Mouse (Mus musculus): Measurements from ENCODE around the gene Gab2. TPM values are rescaled to one million over a fixed set of nuclear protein-coding genes. Genes with fewer than 3 reads are reported as not detected.

Gene Gab2
- polyA plus RNA-seq, 1 experiment from 2014 or later, result 10.6 TPM

- no peak for DNase-seq (ENCODE audit: low spot score)
- Histone ChIP-seq H3K9me3 (no peaks in the 10 kb centered on the region), H3K4me3 (no peak overlapping the region), H3K36me3 (peaks cover 7% of the 10 kb centered on the region; the same call in 1 of the 2 replicates), H3K4me1 (replicated peaks) (peaks cover 25% of the 10 kb centered on the region; the same call in 1 of the 2 replicates), H3K27me3 (ENCODE audit: insufficient read depth, poor library complexity, severe bottlenecking) (no peaks in the 10 kb centered on the region), H3K27ac (no peak overlapping the region)
- WGBS, result 96% methylated on average over 15 of the region's 15 CpGs
Observed at GRCm38 (mm10) chr7:97347464-97347863, 266.1 kb downstream of the Gab2 start.

- H3K27ac ChIP-seq, result no peak overlapping the region
- H3K4me3 ChIP-seq, result no peak overlapping the region
- peaks cover 7% of the 10 kb centered on the region; the same call in 1 of the 2 replicates for H3K36me3 ChIP-seq
- H3K27me3 ChIP-seq (ENCODE audit: insufficient read depth, poor library complexity, severe bottlenecking), result no peaks in the 10 kb centered on the region
- WGBS, result 85% methylated on average over 3 of the region's 3 CpGs
- H3K4me1 ChIP-seq (replicated peaks), result peaks cover 25% of the 10 kb centered on the region; the same call in 1 of the 2 replicates
- H3K9me3 ChIP-seq, result no peaks in the 10 kb centered on the region
- no peak for DNase-seq (ENCODE audit: low spot score)
Observed at GRCm38 (mm10) chr7:97348318-97348717, 266.9 kb downstream of the Gab2 start.

GRCm38 (mm10) chr7:97348836-97349235 is 267.4 kb downstream of the Gab2 start:
- Histone ChIP-seq H3K4me3 (no peak overlapping the region), H3K4me1 (replicated peaks) (peaks cover 25% of the 10 kb centered on the region; the same call in 1 of the 2 replicates), H3K9me3 (no peaks in the 10 kb centered on the region), H3K27me3 (ENCODE audit: insufficient read depth, poor library complexity, severe bottlenecking) (no peaks in the 10 kb centered on the region), H3K27ac (no peak overlapping the region), H3K36me3 (peaks cover 7% of the 10 kb centered on the region; the same call in 1 of the 2 replicates)
- no peak for DNase-seq (ENCODE audit: low spot score)
- 82% methylated on average over 5 of the region's 5 CpGs for WGBS

- whole genome bisulfite sequencing, result 86% methylated on average over 6 of the region's 6 CpGs
- DNase-seq (ENCODE audit: low spot score), result no peak
- peaks cover 7% of the 10 kb centered on the region; the same call in 1 of the 2 replicates for H3K36me3 ChIP-seq
- H3K9me3 ChIP-seq, result no peaks in the 10 kb centered on the region
- H3K27me3 ChIP-seq (ENCODE audit: insufficient read depth, poor library complexity, severe bottlenecking), result no peaks in the 10 kb centered on the region
- no peak overlapping the region for H3K4me3 ChIP-seq
- H3K4me1 ChIP-seq (replicated peaks), result peaks cover 25% of the 10 kb centered on the region; the same call in 1 of the 2 replicates
- H3K27ac ChIP-seq, result no peak overlapping the region
Observed at GRCm38 (mm10) chr7:97349438-97349837, 268.1 kb downstream of the Gab2 start.

GRCm38 (mm10) chr7:97350891-97351290 is 269.5 kb downstream of the Gab2 start:
- peaks cover 24% of the 10 kb centered on the region for H3K4me1 ChIP-seq (replicated peaks)
- H3K9me3 ChIP-seq, result no peaks in the 10 kb centered on the region
- no peak for DNase-seq (ENCODE audit: low spot score)
- WGBS, result 86% methylated on average over 5 of the region's 5 CpGs
- H3K4me3 ChIP-seq, result no peak overlapping the region
- H3K27ac ChIP-seq, result no peak overlapping the region
- no peaks in the 10 kb centered on the region for H3K27me3 ChIP-seq (ENCODE audit: insufficient read depth, poor library complexity, severe bottlenecking)
- peaks cover 7% of the 10 kb centered on the region; the same call in 1 of the 2 replicates for H3K36me3 ChIP-seq

- peaks cover 7% of the 10 kb centered on the region; the same call in 1 of the 2 replicates for H3K36me3 ChIP-seq
- no peaks in the 10 kb centered on the region for H3K9me3 ChIP-seq
- WGBS, result 84% methylated on average over 11 of the region's 11 CpGs
- H3K27ac ChIP-seq, result no peak overlapping the region
- no peak overlapping the region for H3K4me3 ChIP-seq
- peaks cover 17% of the 10 kb centered on the region; the same call in 1 of the 2 replicates for H3K4me1 ChIP-seq (replicated peaks)
- no peak for DNase-seq (ENCODE audit: low spot score)
- H3K27me3 ChIP-seq (ENCODE audit: insufficient read depth, poor library complexity, severe bottlenecking), result no peaks in the 10 kb centered on the region
Observed at GRCm38 (mm10) chr7:97351792-97352513, 270.6 kb downstream of the Gab2 start.

GRCm38 (mm10) chr7:97353356-97353755 is 272.0 kb downstream of the Gab2 start:
- no peak overlapping the region for H3K27ac ChIP-seq
- H3K4me1 ChIP-seq (replicated peaks), result peaks cover 17% of the 10 kb centered on the region; the same call in 1 of the 2 replicates
- no peaks in the 10 kb centered on the region for H3K36me3 ChIP-seq
- H3K27me3 ChIP-seq (ENCODE audit: insufficient read depth, poor library complexity, severe bottlenecking), result no peaks in the 10 kb centered on the region
- WGBS, result 88% methylated on average over 6 of the region's 6 CpGs
- H3K4me3 ChIP-seq, result no peak overlapping the region
- DNase-seq (ENCODE audit: low spot score), result no peak
- H3K9me3 ChIP-seq, result no peaks in the 10 kb centered on the region

- Histone ChIP-seq H3K4me1 (replicated peaks) (peaks cover 17% of the 10 kb centered on the region; the same call in 1 of the 2 replicates), H3K4me3 (no peak overlapping the region), H3K36me3 (no peaks in the 10 kb centered on the region), H3K9me3 (no peaks in the 10 kb centered on the region), H3K27ac (no peak overlapping the region), H3K27me3 (ENCODE audit: insufficient read depth, poor library complexity, severe bottlenecking) (no peaks in the 10 kb centered on the region)
- 46% methylated on average over 13 of the region's 13 CpGs for WGBS
- no peak for DNase-seq (ENCODE audit: low spot score)
Observed at GRCm38 (mm10) chr7:97355068-97355841, 273.9 kb downstream of the Gab2 start.

- H3K27me3 ChIP-seq (ENCODE audit: insufficient read depth, poor library complexity, severe bottlenecking), result no peaks in the 10 kb centered on the region
- H3K36me3 ChIP-seq, result no peaks in the 10 kb centered on the region
- peaks cover 11% of the 10 kb centered on the region; the same call in 1 of the 2 replicates for H3K4me1 ChIP-seq (replicated peaks)
- no peak overlapping the region for H3K27ac ChIP-seq
- no peak for DNase-seq (ENCODE audit: low spot score)
- WGBS, result 84% methylated on average over 5 of the region's 5 CpGs
- H3K9me3 ChIP-seq, result no peaks in the 10 kb centered on the region
- no peak overlapping the region for H3K4me3 ChIP-seq
Observed at GRCm38 (mm10) chr7:97356253-97356652, 274.9 kb downstream of the Gab2 start.

- H3K4me3 ChIP-seq, result no peak overlapping the region
- no peaks in the 10 kb centered on the region for H3K9me3 ChIP-seq
- H3K27ac ChIP-seq, result no peak overlapping the region
- peaks cover 6% of the 10 kb centered on the region; the same call in 1 of the 2 replicates for H3K4me1 ChIP-seq (replicated peaks)
- WGBS, result 81% methylated on average over 5 of the region's 5 CpGs
- H3K27me3 ChIP-seq (ENCODE audit: insufficient read depth, poor library complexity, severe bottlenecking), result no peaks in the 10 kb centered on the region
- H3K36me3 ChIP-seq, result no peaks in the 10 kb centered on the region
- DNase-seq (ENCODE audit: low spot score), result no peak
Observed at GRCm38 (mm10) chr7:97356875-97357276, 275.5 kb downstream of the Gab2 start.

- peaks cover 6% of the 10 kb centered on the region; the same call in 1 of the 2 replicates for H3K4me1 ChIP-seq (replicated peaks)
- no peaks in the 10 kb centered on the region for H3K36me3 ChIP-seq
- H3K9me3 ChIP-seq, result no peaks in the 10 kb centered on the region
- DNase-seq (ENCODE audit: low spot score), result no peak
- no peak overlapping the region for H3K27ac ChIP-seq
- no peaks in the 10 kb centered on the region for H3K27me3 ChIP-seq (ENCODE audit: insufficient read depth, poor library complexity, severe bottlenecking)
- no peak overlapping the region for H3K4me3 ChIP-seq
- WGBS, result 82% methylated on average over 3 of the region's 3 CpGs
Observed at GRCm38 (mm10) chr7:97357840-97358239, 276.5 kb downstream of the Gab2 start.

- no peaks in the 10 kb centered on the region for H3K9me3 ChIP-seq
- whole genome bisulfite sequencing, result 90% methylated on average over 4 of the region's 4 CpGs
- H3K27ac ChIP-seq, result no peak overlapping the region
- DNase-seq (ENCODE audit: low spot score), result no peak
- no peak overlapping the region for H3K4me3 ChIP-seq
- H3K4me1 ChIP-seq (replicated peaks), result peaks cover 6% of the 10 kb centered on the region; the same call in 1 of the 2 replicates
- no peaks in the 10 kb centered on the region for H3K27me3 ChIP-seq (ENCODE audit: insufficient read depth, poor library complexity, severe bottlenecking)
- no peaks in the 10 kb centered on the region for H3K36me3 ChIP-seq
Observed at GRCm38 (mm10) chr7:97358347-97358746, 277.0 kb downstream of the Gab2 start.

All from hindbrain, embryonic 10.5 days (tissue).